Mouse (Mus musculus): Measurements from ENCODE around the gene Gck. TPM values are rescaled to one million over a fixed set of nuclear protein-coding genes. Genes with fewer than 3 reads are reported as not detected.

Gck gene
- polyA plus RNA-seq, 1 experiment from 2014 or later = 1.5 TPM

DNA sequence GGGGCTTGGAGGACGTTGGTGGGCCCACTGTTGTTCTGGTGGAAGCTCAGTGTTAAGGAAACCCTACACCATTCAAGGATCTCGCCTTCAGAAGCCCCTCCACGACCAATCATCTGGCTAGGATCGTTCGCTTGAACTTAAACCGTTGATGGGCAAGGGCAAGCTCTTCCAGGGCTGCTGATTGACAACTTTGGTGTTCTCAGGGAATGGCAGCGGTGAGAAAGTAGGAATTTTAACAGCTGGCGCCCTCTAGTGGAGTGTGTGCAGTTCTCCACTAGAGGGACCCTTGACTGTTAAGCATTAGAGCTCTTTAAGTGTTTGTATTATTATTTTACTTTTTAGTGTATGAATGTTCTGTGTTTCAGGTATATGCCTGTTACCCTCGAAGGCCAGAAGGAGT lies 63.7 kb downstream of the Gck start:
- WGBS = 20% methylated on average over 9 of the region's 9 CpGs
- Histone ChIP-seq H3K9me3 (ENCODE audit: control insufficient read depth, low read length) (no peaks in the 10 kb centered on the region), H3K4me2 (no peak overlapping the region), H3K27ac (ENCODE audit: low read depth, low read length) (no peak overlapping the region), H3K4me1 (ENCODE audit: control insufficient read depth, insufficient read depth, low read length) (peaks cover 7% of the 10 kb centered on the region), H3K4me3 (ENCODE audit: low read depth, low read length) (no peak overlapping the region), H3K27me3 (ENCODE audit: control insufficient read depth, insufficient read depth, low read length) (no peaks in the 10 kb centered on the region), H3K36me3 (ENCODE audit: control insufficient read depth, insufficient read depth, low read length) (no peaks in the 10 kb centered on the region), H3K9ac (ENCODE audit: low read length) (0 out of 2 replicates have a peak overlapping the region, but pooled peaks have one; percentile 1)
- DNase-seq (ENCODE audit: low spot score, missing footprints) (peak; percentile 91), ATAC-seq (ENCODE audit: low FRiP score) (peak; percentile 54)

DNA sequence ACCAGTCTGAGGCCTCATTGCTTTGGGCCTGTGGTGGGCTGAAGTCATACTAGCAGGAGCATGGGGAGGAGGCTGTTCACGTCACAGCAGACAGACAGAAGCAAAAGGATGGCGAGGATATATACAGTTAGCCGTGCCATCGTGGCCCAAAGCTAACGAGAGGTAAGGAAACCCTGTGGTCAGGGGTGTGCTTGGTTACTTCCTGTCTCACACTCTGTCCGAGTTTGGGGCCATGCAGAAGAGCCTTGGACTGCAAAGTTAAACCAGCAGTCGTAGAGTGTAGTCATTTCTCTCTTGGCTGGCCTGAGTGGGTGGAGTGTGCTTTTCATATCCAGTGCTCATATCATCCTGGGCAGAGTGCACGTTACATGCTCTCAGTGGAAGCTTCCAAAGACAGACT lies 67.4 kb downstream of the Gck start:
- DNase-seq (ENCODE audit: low spot score, missing footprints) = no peak
- H3K27ac ChIP-seq (ENCODE audit: low read depth, low read length) = no peak overlapping the region
- 79% methylated on average over 8 of the region's 8 CpGs for WGBS
- H3K36me3 ChIP-seq (ENCODE audit: control insufficient read depth, insufficient read depth, low read length) = no peaks in the 10 kb centered on the region
- no peak overlapping the region for H3K4me2 ChIP-seq
- peaks cover 12% of the 10 kb centered on the region for H3K4me1 ChIP-seq (ENCODE audit: control insufficient read depth, insufficient read depth, low read length)
- no peak overlapping the region for H3K4me3 ChIP-seq (ENCODE audit: low read depth, low read length)
- no peak overlapping the region for H3K9ac ChIP-seq (ENCODE audit: low read length)
- H3K9me3 ChIP-seq (ENCODE audit: control insufficient read depth, low read length) = no peaks in the 10 kb centered on the region
- ATAC-seq (ENCODE audit: low FRiP score) = no peak
- H3K27me3 ChIP-seq (ENCODE audit: control insufficient read depth, insufficient read depth, low read length) = no peaks in the 10 kb centered on the region

DNA sequence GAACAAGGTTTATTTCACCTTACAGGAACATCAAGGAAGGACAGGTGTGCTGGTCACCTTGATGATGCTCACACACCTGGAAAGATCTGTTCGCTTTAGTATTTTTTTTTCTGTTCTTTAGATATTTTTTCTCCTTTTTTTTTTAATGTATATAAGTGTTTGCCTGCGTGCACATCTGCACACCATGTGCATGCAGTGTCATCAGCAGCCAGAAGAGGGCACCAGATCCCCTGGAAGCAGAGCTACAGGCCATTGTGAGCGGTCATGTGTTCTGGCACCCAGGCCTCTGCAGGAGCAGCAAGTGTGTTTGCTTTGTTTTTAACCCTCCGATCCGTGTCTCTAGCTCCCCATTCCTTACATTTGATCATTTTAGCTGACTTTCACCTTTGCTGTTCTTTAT lies 70.0 kb downstream of the Gck start:
- H3K27ac ChIP-seq (ENCODE audit: low read depth, low read length) = no peak overlapping the region
- ATAC-seq (ENCODE audit: low FRiP score) = no peak
- H3K4me3 ChIP-seq (ENCODE audit: low read depth, low read length) = no peak overlapping the region
- H3K27me3 ChIP-seq (ENCODE audit: control insufficient read depth, insufficient read depth, low read length) = no peaks in the 10 kb centered on the region
- DNase-seq (ENCODE audit: low spot score, missing footprints) = no peak
- peaks cover 15% of the 10 kb centered on the region for H3K4me1 ChIP-seq (ENCODE audit: control insufficient read depth, insufficient read depth, low read length)
- H3K9me3 ChIP-seq (ENCODE audit: control insufficient read depth, low read length) = no peaks in the 10 kb centered on the region
- 0 out of 2 replicates have a peak, but pooled peaks cover under 1% of the 10 kb centered on the region for H3K36me3 ChIP-seq (ENCODE audit: control insufficient read depth, insufficient read depth, low read length)
- H3K9ac ChIP-seq (ENCODE audit: low read length) = no peak overlapping the region
- H3K4me2 ChIP-seq = no peak overlapping the region
- 49% methylated on average over 5 of the region's 5 CpGs for WGBS

DNA sequence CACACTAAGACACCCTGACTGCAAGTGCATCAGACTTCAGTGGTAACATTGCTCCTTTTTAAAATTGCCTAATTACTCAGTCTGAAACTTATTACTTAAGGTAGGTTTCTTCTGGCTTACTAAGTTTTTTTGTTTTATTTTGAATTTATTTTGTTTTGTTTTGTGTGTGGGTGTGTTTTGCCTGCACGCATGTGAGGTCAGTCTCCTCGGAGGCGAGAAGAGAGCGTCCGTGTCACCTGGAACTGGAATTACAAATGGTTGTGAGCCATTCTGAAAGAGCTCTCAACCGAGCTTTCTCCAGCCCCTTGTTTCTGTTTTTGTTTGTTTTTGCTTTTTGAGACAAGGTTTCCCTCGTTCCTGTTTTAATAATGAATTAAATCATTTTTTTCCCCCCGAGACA lies 71.2 kb downstream of the Gck start:
- Histone ChIP-seq H3K27me3 (ENCODE audit: control insufficient read depth, insufficient read depth, low read length) (no peaks in the 10 kb centered on the region), H3K4me3 (ENCODE audit: low read depth, low read length) (peak overlapping the region; percentile 17), H3K36me3 (ENCODE audit: control insufficient read depth, insufficient read depth, low read length) (peaks cover 8% of the 10 kb centered on the region), H3K4me1 (ENCODE audit: control insufficient read depth, insufficient read depth, low read length) (peaks cover 15% of the 10 kb centered on the region), H3K27ac (ENCODE audit: low read depth, low read length) (peak overlapping the region; percentile 69), H3K9me3 (ENCODE audit: control insufficient read depth, low read length) (no peaks in the 10 kb centered on the region), H3K9ac (ENCODE audit: low read length) (peak overlapping the region; percentile 61), H3K4me2 (peak overlapping the region; percentile 44)
- DNase-seq (ENCODE audit: low spot score, missing footprints) (no peak), ATAC-seq (ENCODE audit: low FRiP score) (no peak)
- 50% methylated on average over 8 of the region's 8 CpGs for WGBS

DNA sequence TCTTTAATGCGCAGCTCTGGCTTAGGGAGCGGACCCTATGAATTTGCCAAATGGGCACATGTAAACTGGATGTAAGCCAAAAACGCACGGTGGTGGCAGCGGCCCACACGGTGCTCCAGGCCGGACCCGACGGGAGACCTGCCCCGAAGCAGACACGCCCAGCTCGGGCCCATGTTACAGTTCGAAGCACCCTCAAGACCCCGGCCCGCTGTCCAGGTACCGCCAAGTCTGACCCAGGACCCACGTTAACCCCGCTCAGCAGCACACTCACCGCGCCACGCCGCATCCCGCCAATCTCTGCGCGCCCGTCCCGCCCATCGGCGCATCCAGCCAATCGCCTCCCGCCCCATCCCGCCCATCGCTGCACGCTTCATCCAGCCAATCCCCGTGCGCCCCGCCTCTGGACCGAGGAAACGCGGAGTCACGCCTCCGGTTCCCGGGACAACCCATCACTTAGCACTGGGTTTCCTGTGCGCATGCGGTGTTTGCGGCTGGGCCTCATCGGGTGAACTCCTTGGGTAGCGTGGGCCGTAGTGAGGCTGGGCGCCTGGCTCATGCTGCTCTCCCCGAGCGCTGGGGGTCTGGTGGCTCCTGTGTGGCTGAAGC lies 71.9 kb downstream of the Gck start, which contains the start of gene Pold2:
Gene Pold2 (minus strand): TSS at position 372 of the 606 bp plus-strand sequence.
- ATAC-seq (ENCODE audit: low FRiP score) (peak; percentile 99), DNase-seq (ENCODE audit: low spot score, missing footprints) (peak; percentile 99)
- H3K9me3 ChIP-seq (ENCODE audit: control insufficient read depth, low read length) = no peaks in the 10 kb centered on the region
- H3K4me2 ChIP-seq = peak within 1 kb of the TSS; percentile 62
- peak within 1 kb of the TSS; percentile 57 for H3K4me3 ChIP-seq (ENCODE audit: low read depth, low read length)
- H3K36me3 ChIP-seq (ENCODE audit: control insufficient read depth, insufficient read depth, low read length) = peaks cover 8% of the 10 kb centered on the region
- under 1% methylated on average over 52 of the region's 52 CpGs for WGBS
- peaks cover 15% of the 10 kb centered on the region for H3K4me1 ChIP-seq (ENCODE audit: control insufficient read depth, insufficient read depth, low read length)
- no peaks in the 10 kb centered on the region for H3K27me3 ChIP-seq (ENCODE audit: control insufficient read depth, insufficient read depth, low read length)
- H3K9ac ChIP-seq (ENCODE audit: low read length) = peak within 1 kb of the TSS; percentile 72
- H3K27ac ChIP-seq (ENCODE audit: low read depth, low read length) = peak within 1 kb of the TSS; percentile 69

DNA sequence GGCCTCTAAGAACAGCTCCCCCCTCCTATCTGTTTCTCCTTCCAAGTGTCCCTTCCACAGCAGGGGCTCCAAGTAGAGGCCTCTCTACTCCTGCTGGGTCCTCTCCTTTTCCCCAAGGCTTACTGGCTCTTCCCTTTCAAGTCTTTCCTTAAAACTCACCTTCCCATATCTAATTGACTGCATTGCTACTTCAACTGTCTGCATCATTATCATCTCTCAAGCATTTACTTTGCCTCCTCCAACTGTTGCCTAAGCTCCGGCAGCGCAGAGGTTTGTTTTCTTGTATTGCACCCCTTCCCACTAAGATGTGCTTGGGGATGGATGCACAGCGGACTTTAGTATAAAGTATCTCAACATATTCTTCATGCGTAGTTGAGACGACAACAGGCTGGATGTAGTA lies 72.5 kb downstream of the Gck start:
- Histone ChIP-seq H3K9me3 (ENCODE audit: control insufficient read depth, low read length) (no peaks in the 10 kb centered on the region), H3K9ac (ENCODE audit: low read length) (peak overlapping the region; percentile 72), H3K27me3 (ENCODE audit: control insufficient read depth, insufficient read depth, low read length) (no peaks in the 10 kb centered on the region), H3K4me1 (ENCODE audit: control insufficient read depth, insufficient read depth, low read length) (peaks cover 15% of the 10 kb centered on the region), H3K4me2 (peak overlapping the region; percentile 62), H3K4me3 (ENCODE audit: low read depth, low read length) (peak overlapping the region; percentile 57), H3K27ac (ENCODE audit: low read depth, low read length) (no peak overlapping the region), H3K36me3 (ENCODE audit: control insufficient read depth, insufficient read depth, low read length) (peaks cover 14% of the 10 kb centered on the region)
- ATAC-seq (ENCODE audit: low FRiP score) (no peak), DNase-seq (ENCODE audit: low spot score, missing footprints) (no peak)
- WGBS = 8% methylated on average over 5 of the region's 5 CpGs

DNA sequence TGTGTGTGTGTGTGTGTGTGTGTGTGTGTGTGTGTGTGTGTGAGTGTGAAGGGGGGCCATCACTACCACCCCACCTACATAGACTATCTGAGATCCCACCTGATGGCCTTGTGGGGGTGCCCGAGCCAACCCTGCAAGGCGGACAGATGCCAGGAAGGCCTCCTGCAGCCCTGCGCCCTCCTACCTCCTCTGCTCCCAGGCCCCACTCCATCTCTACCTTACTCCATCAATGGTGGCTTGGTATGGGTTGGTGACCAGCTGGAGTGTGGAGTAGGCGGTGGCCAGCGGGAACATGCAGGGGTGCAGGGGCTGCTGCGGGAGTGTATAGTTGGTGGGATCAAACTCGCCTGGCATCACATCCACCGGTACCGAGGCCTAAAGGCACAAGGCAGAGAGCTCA lies 76.7 kb downstream of the Gck start:
- H3K9ac ChIP-seq (ENCODE audit: low read length) = no peak overlapping the region
- H3K9me3 ChIP-seq (ENCODE audit: control insufficient read depth, low read length) = no peaks in the 10 kb centered on the region
- H3K4me2 ChIP-seq = no peak overlapping the region
- no peak overlapping the region for H3K27ac ChIP-seq (ENCODE audit: low read depth, low read length)
- no peak for DNase-seq (ENCODE audit: low spot score, missing footprints)
- no peak overlapping the region for H3K4me3 ChIP-seq (ENCODE audit: low read depth, low read length)
- WGBS = 98% methylated on average over 9 of the region's 9 CpGs
- H3K27me3 ChIP-seq (ENCODE audit: control insufficient read depth, insufficient read depth, low read length) = no peaks in the 10 kb centered on the region
- no peak for ATAC-seq (ENCODE audit: low FRiP score)
- H3K4me1 ChIP-seq (ENCODE audit: control insufficient read depth, insufficient read depth, low read length) = peaks cover 11% of the 10 kb centered on the region
- H3K36me3 ChIP-seq (ENCODE audit: control insufficient read depth, insufficient read depth, low read length) = peaks cover 14% of the 10 kb centered on the region

DNA sequence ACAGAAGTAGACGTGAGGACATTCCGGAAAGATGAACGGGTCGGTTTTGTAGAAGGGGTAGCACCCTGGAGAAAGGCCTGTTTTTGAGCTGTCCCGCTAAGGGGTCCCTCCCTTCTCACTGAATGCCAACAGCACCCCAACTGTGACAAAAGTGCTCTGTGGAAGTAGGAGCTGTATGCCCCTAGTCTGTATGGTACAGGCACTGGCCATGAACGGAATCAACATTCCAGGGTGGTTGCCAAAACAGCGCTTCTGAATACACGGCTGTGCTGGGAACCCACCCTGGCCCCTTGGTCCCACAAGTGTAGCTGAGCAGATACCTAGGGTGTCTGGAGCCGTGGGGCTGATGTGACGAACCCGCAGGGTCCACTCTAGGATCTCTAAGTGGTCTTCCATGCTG lies 77.2 kb downstream of the Gck start:
- Histone ChIP-seq H3K4me3 (ENCODE audit: low read depth, low read length) (no peak overlapping the region), H3K9me3 (ENCODE audit: control insufficient read depth, low read length) (no peaks in the 10 kb centered on the region), H3K27me3 (ENCODE audit: control insufficient read depth, insufficient read depth, low read length) (no peaks in the 10 kb centered on the region), H3K9ac (ENCODE audit: low read length) (no peak overlapping the region), H3K4me1 (ENCODE audit: control insufficient read depth, insufficient read depth, low read length) (peaks cover 11% of the 10 kb centered on the region), H3K4me2 (no peak overlapping the region), H3K36me3 (ENCODE audit: control insufficient read depth, insufficient read depth, low read length) (peaks cover 14% of the 10 kb centered on the region), H3K27ac (ENCODE audit: low read depth, low read length) (no peak overlapping the region)
- ATAC-seq (ENCODE audit: low FRiP score) = no peak
- DNase-seq (ENCODE audit: low spot score, missing footprints) = no peak
- WGBS = 95% methylated on average over 11 of the region's 11 CpGs

DNA sequence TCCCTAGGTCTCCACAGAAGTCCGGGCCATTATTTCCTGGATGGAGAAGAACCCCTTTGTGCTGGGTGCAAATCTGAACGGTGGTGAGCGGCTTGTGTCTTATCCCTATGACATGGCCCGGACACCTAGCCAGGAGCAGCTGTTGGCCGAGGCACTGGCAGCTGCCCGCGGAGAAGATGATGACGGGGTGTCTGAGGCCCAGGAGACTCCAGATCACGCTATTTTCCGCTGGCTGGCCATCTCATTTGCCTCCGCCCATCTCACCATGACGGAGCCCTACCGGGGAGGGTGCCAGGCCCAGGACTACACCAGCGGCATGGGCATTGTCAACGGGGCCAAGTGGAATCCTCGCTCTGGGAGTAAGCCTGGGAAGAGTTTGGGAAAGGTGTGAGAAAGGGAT lies 79.8 kb downstream of the Gck start:
- Histone ChIP-seq H3K4me1 (ENCODE audit: control insufficient read depth, insufficient read depth, low read length) (no peaks in the 10 kb centered on the region), H3K36me3 (ENCODE audit: control insufficient read depth, insufficient read depth, low read length) (peaks cover 14% of the 10 kb centered on the region), H3K4me3 (ENCODE audit: low read depth, low read length) (no peak overlapping the region), H3K4me2 (no peak overlapping the region), H3K27ac (ENCODE audit: low read depth, low read length) (no peak overlapping the region), H3K9ac (ENCODE audit: low read length) (no peak overlapping the region), H3K27me3 (ENCODE audit: control insufficient read depth, insufficient read depth, low read length) (no peaks in the 10 kb centered on the region), H3K9me3 (ENCODE audit: control insufficient read depth, low read length) (no peaks in the 10 kb centered on the region)
- 94% methylated on average over 16 of the region's 16 CpGs for WGBS
- DNase-seq (ENCODE audit: low spot score, missing footprints) (no peak), ATAC-seq (ENCODE audit: low FRiP score) (no peak)
